Mouse (Mus musculus) CH12.LX (cell line): Measurements from ENCODE around the gene Rexo2. TPM values are rescaled to one million over a fixed set of nuclear protein-coding genes. Genes with fewer than 3 reads are reported as not detected.
A peak's percentile ranks its signal among the peaks of the same experiment; 100 is the strongest.

Source experiments
- DNase-seq: peaks from one replicate; pipeline ENCODE4 v3.0.0-alpha.2; 2013; ENCODE audit errors: extremely low read depth
- H3K27ac ChIP-seq: 2 replicates; pipeline ENCODE4 v1.5.1; 2012; ENCODE audit warnings: low read depth, mild to moderate bottlenecking, control low read depth, moderate library complexity; ENCODE audit not compliant: insufficient read depth
- H3K27me3 ChIP-seq: replicated peaks from 2 replicates; pipeline ENCODE3; 2012; ENCODE audit warnings: inconsistent platforms
- H3K36me3 ChIP-seq, 2 experiments: replicated peaks in 1 of 2; 2 replicates each; pipeline versions ENCODE3 to v1.6.1; 2012; ENCODE audit warnings: inconsistent platforms in 1 of 2, low read length in 1 of 2, mild to moderate bottlenecking in 1 of 2, mixed read lengths in 1 of 2, moderate library complexity in 1 of 2; ENCODE audit not compliant: control insufficient read depth in 1 of 2, insufficient read depth in 1 of 2
- H3K4me1 ChIP-seq, 2 experiments: 2 replicates each; pipeline ENCODE4 v1.6.1; 2012; ENCODE audit warnings: inconsistent platforms in 1 of 2, moderate library complexity in 1 of 2; ENCODE audit not compliant: insufficient read depth in 2 of 2, control insufficient read depth in 1 of 2
- H3K4me2 ChIP-seq: 2 replicates; pipeline ENCODE4 v1.6.1; 2012; ENCODE audit warnings: low read depth, mild to moderate bottlenecking, control low read depth; ENCODE audit not compliant: poor library complexity, insufficient read depth, severe bottlenecking
- H3K4me3 ChIP-seq, 3 experiments: fragments of 150-350 bp in 1 of 3; sonication (generic) in 1 of 3; replicated peaks in 1 of 3; 2 replicates each; pipeline versions ENCODE3 to v1.5.1; 2011 to 2012; ENCODE audit warnings: low read depth in 2 of 3, low read length in 2 of 3, mild to moderate bottlenecking in 2 of 3, moderate library complexity in 2 of 3, control low read depth in 1 of 3, improper control_type of control experiment in 1 of 3, inconsistent platforms in 1 of 3, mixed read lengths in 1 of 3; ENCODE audit not compliant: poor library complexity in 1 of 3
- H3K79me2 ChIP-seq: replicated peaks from 2 replicates; pipeline ENCODE4 v1.6.1; 2012; ENCODE audit warnings: mild to moderate bottlenecking, moderate library complexity; ENCODE audit not compliant: control insufficient read depth, poor library complexity, insufficient read depth, severe bottlenecking; ENCODE audit errors: extremely low read depth
- H3K9ac ChIP-seq: 2 replicates; pipeline ENCODE4 v1.6.1; 2012; ENCODE audit warnings: low read depth, mild to moderate bottlenecking, control low read depth, moderate library complexity; ENCODE audit not compliant: insufficient read depth
- H3K9me3 ChIP-seq: replicated peaks from 2 replicates; pipeline ENCODE3; 2012; ENCODE audit warnings: low read length, inconsistent platforms, mixed read lengths
- BHLHE40 ChIP-seq: IDR thresholded peaks from 2 replicates; pipeline ENCODE4 v1.6.1; 2011; ENCODE audit warnings: mild to moderate bottlenecking, low read depth, low read length, improper control_type of control experiment
- CTCF ChIP-seq, 2 experiments: IDR thresholded peaks in 1 of 2; conservative IDR thresholded peaks in 1 of 2; 2 replicates each; pipeline ENCODE4 v1.5.1; 2011 to 2012; ENCODE audit warnings: low read depth in 2 of 2, low read length in 2 of 2, improper control_type of control experiment in 1 of 2, inconsistent platforms in 1 of 2, mild to moderate bottlenecking in 1 of 2, moderate library complexity in 1 of 2
- E2F4 ChIP-seq: IDR thresholded peaks from 2 replicates; pipeline ENCODE4 v1.6.1; 2011; ENCODE audit warnings: low read depth, low read length, improper control_type of control experiment; ENCODE audit not compliant: insufficient replicate concordance
- ELF1 ChIP-seq: IDR thresholded peaks from 2 replicates; pipeline ENCODE4 v1.6.1; 2014; ENCODE audit warnings: low read depth, mild to moderate bottlenecking, inconsistent platforms, low read length, improper control_type of control experiment
- EP300 ChIP-seq: IDR thresholded peaks from 2 replicates; pipeline ENCODE4 v1.6.1; 2011; ENCODE audit warnings: low read length, improper control_type of control experiment
- GABPA ChIP-seq: IDR thresholded peaks from 2 replicates; pipeline ENCODE4 v1.6.1; 2012; ENCODE audit warnings: low read depth, low read length, improper control_type of control experiment, inconsistent platforms; ENCODE audit not compliant: insufficient replicate concordance
- JUN ChIP-seq: IDR thresholded peaks from 2 replicates; pipeline ENCODE4 v1.6.1; 2011; ENCODE audit warnings: low read depth, mild to moderate bottlenecking, low read length, improper control_type of control experiment, moderate library complexity; ENCODE audit not compliant: insufficient read depth
- JUND ChIP-seq: conservative IDR thresholded peaks from 2 replicates; pipeline ENCODE4 v1.6.1; 2011; ENCODE audit warnings: low read depth, low read length, improper control_type of control experiment
- MAFK ChIP-seq: IDR thresholded peaks from 2 replicates; pipeline ENCODE4 v1.6.1; 2011; ENCODE audit warnings: low read length, improper control_type of control experiment; ENCODE audit not compliant: insufficient replicate concordance
- MAX ChIP-seq: IDR thresholded peaks from 2 replicates; pipeline ENCODE4 v1.6.1; 2011; ENCODE audit warnings: low read length, improper control_type of control experiment
- MAZ ChIP-seq: IDR thresholded peaks from 2 replicates; pipeline ENCODE4 v1.6.1; 2012; ENCODE audit warnings: low read depth, mild to moderate bottlenecking, inconsistent platforms, low read length, improper control_type of control experiment, moderate library complexity
- MEF2A ChIP-seq: IDR thresholded peaks from 2 replicates; pipeline ENCODE4 v1.6.1; 2014; ENCODE audit warnings: low read depth, mild to moderate bottlenecking, inconsistent platforms, low read length, improper control_type of control experiment, borderline replicate concordance
- MXI1 ChIP-seq: IDR thresholded peaks from 2 replicates; pipeline ENCODE4 v1.6.1; 2011; ENCODE audit warnings: mild to moderate bottlenecking, low read depth, low read length, improper control_type of control experiment
- NELFE ChIP-seq: IDR thresholded peaks from 2 replicates; pipeline ENCODE4 v1.6.1; 2011; ENCODE audit warnings: low read depth, low read length, improper control_type of control experiment
- PAX5 ChIP-seq: IDR thresholded peaks from 2 replicates; pipeline ENCODE4 v1.6.1; 2012; ENCODE audit warnings: low read length, inconsistent platforms, mixed read lengths
- POLR2A ChIP-seq: IDR thresholded peaks from 2 replicates; pipeline ENCODE4 v1.6.1; 2011; ENCODE audit warnings: low read depth, mild to moderate bottlenecking, improper control_type of control experiment, low read length
- RCOR1 ChIP-seq: conservative IDR thresholded peaks from 2 replicates; pipeline ENCODE4 v1.6.1; 2012; ENCODE audit warnings: low read depth, mild to moderate bottlenecking, inconsistent platforms, low read length, improper control_type of control experiment
- SIN3A ChIP-seq: IDR thresholded peaks from 2 replicates; pipeline ENCODE4 v1.6.1; 2012; ENCODE audit warnings: low read length, improper control_type of control experiment, inconsistent platforms
- SMC3 ChIP-seq: IDR thresholded peaks from 2 replicates; pipeline ENCODE4 v1.6.1; 2011; ENCODE audit warnings: low read depth, low read length, improper control_type of control experiment
- TBP ChIP-seq: conservative IDR thresholded peaks from 2 replicates; pipeline ENCODE4 v1.6.1; 2011; ENCODE audit warnings: low read depth, low read length, improper control_type of control experiment
- TCF12 ChIP-seq: IDR thresholded peaks from 2 replicates; pipeline ENCODE4 v1.6.1; 2014; ENCODE audit warnings: low read depth, mild to moderate bottlenecking, inconsistent platforms, low read length, improper control_type of control experiment
- USF1 ChIP-seq: IDR thresholded peaks from 2 replicates; pipeline ENCODE4 v1.6.1; 2014; ENCODE audit warnings: low read depth, mild to moderate bottlenecking, inconsistent platforms, low read length, improper control_type of control experiment
- ZMIZ1 ChIP-seq: IDR thresholded peaks from 2 replicates; pipeline ENCODE4 v1.6.1; 2012; ENCODE audit warnings: low read depth, mild to moderate bottlenecking, inconsistent platforms, low read length, improper control_type of control experiment
- ZNF384 ChIP-seq: IDR thresholded peaks from 2 replicates; pipeline ENCODE4 v1.6.1; 2012; ENCODE audit warnings: low read depth, low read length, improper control_type of control experiment, inconsistent platforms
- dilution Hi-C: fragments of 300-500 bp; cut with MboI; formaldehyde crosslinking; loops from 2 replicates; pipeline ENCODE4 v1.14.3; 2020; ENCODE audit warnings: low sequenced_read_pairs; ENCODE audit not compliant: extremely low pct_unique_long_range_greater_than_20kb, extremely low pct_ligation_motif_present
- in situ Hi-C: fragments of 300-500 bp; cut with MboI; formaldehyde crosslinking; loops from 3 replicates; pipeline ENCODE4 v1.14.3; 2019; ENCODE audit warnings: low sequenced_read_pairs, low pct_ligation_motif_present, low pct_unique_long_range_greater_than_20kb, mixed read lengths
- polyA plus RNA-seq: library from polyadenylated mRNA; unstranded; fragments of >175 nt; gene quantifications from 2 replicates; pipeline ENCODE4 v1.2.1, GENCODE M21; 2012; ENCODE audit warnings: low read depth; ENCODE audit not compliant: insufficient read length
- total RNA-seq, 2 experiments: library from RNA; depleted of rRNA; stranded (reverse); fragments of 300-350 nt in 1 of 2; fragments of >200 nt in 1 of 2; gene quantifications; 2 replicates each; pipeline ENCODE4 v1.2.3; 2012 to 2014

Rexo2 gene
- total and polyA plus RNA-seq, 3 experiments: 108 to 296 (median 120) TPM

DNA sequence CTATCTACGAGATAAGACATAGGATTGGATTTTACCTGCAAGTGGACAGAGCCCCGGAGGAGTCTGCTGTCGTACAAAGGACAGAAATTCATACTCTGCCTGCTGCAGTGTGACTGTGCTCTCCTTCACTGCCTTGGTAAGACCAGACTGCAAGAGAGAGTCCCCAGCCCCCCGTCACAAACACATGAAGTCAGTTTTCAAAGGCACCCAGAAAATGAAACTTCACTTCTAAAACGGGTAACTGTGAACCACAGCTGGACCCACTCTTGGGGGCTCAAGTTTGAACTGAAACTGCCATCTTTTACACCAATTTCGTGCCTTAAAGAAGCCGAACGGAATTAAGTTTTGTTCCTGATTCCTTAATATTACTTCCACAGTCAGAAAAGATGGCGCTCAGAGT lies 6.1 kb downstream of the Rexo2 start (continued):
- TF ChIP-seq MAFK: no peak
- TF ChIP-seq MAZ: no peak; the same call in 1 of the 2 replicates
- no peak for TF ChIP-seq ELF1
- no peak for TF ChIP-seq E2F4
- no peak for TF ChIP-seq USF1
- no peak for TF ChIP-seq PAX5
- no peak for TF ChIP-seq JUND
- no peak for TF ChIP-seq SMC3
- TF ChIP-seq TBP: no peak
- TF ChIP-seq EP300: peak; percentile 66
- TF ChIP-seq BHLHE40: peak; percentile 54; the same call in 1 of the 2 replicates
- no peak for TF ChIP-seq SIN3A
- TF ChIP-seq ZMIZ1: no peak
- TF ChIP-seq TCF12: peak; percentile 65
- TF ChIP-seq MAX: no peak
- TF ChIP-seq RCOR1: no peak
- TF ChIP-seq POLR2A: 0 out of 2 replicates have a peak, but pooled peaks have one; percentile 28
- TF ChIP-seq ZNF384: no peak
- TF ChIP-seq JUN: no peak
- TF ChIP-seq GABPA: no peak
- TF ChIP-seq, all 38 proteins: peak for 8

DNA sequence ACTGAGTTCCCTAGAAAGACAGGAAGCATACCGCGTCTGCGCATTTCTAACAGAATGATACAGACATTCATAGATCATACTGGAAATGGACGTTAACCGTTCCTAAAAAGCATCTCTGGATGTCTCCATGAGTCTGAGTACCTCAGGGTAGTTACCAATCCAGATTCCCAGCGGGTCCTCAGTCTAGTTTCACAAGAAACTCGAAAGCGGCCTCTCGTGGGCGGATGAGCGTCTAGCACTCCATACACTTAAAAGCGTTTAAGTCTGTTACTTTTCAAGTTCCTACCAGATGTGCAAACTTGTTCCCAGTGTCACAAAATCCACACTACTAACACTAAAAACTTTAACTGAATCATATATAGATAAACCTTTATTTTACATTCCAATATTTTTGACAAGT lies 7.3 kb downstream of the Rexo2 start:
- H3K27ac ChIP-seq: no peak overlapping the region
- no peaks in the 10 kb centered on the region for H3K9me3 ChIP-seq
- H3K4me1 ChIP-seq: peaks cover 7 to 32% of the 10 kb centered on the region in 2 experiments
- DNase-seq: no peak
- dilution Hi-C loops: no loop called here
- peaks cover 24% of the 10 kb centered on the region for H3K79me2 ChIP-seq
- in situ Hi-C loops: no loop called here
- H3K36me3 ChIP-seq: peaks cover 36 to 93% of the 10 kb centered on the region in 2 experiments
- no peak overlapping the region for H3K4me3 ChIP-seq
- H3K27me3 ChIP-seq: no peaks in the 10 kb centered on the region
- TF ChIP-seq MAX: no peak
- no peak for TF ChIP-seq GABPA
- TF ChIP-seq NELFE: no peak
- TF ChIP-seq MXI1: no peak
- peak; percentile 38 for TF ChIP-seq SMC3
- TF ChIP-seq CTCF (conservative IDR thresholded peaks at IDR 0.05 in 1 of 2, IDR thresholded peaks at IDR 0.05 in 1 of 2; ENCODE audit: low read depth in 2 of 2, low read length in 2 of 2): peak in 1 of 2 experiments; percentile 46; a peak in 1 of 4 replicates
- TF ChIP-seq MEF2A: no peak
- TF ChIP-seq POLR2A: no peak
- no peak overlapping the region for H3K4me2 ChIP-seq
- no peak overlapping the region for H3K9ac ChIP-seq
